Mouse (Mus musculus): ENCODE data around the gene 6720489N17Rik.
"Not testable (repeated sequence)": the region's sequence is repeated elsewhere in the genome, so short reads cannot be mapped to it uniquely, and the experiment has no call there.

6720489N17Rik gene

DNA sequence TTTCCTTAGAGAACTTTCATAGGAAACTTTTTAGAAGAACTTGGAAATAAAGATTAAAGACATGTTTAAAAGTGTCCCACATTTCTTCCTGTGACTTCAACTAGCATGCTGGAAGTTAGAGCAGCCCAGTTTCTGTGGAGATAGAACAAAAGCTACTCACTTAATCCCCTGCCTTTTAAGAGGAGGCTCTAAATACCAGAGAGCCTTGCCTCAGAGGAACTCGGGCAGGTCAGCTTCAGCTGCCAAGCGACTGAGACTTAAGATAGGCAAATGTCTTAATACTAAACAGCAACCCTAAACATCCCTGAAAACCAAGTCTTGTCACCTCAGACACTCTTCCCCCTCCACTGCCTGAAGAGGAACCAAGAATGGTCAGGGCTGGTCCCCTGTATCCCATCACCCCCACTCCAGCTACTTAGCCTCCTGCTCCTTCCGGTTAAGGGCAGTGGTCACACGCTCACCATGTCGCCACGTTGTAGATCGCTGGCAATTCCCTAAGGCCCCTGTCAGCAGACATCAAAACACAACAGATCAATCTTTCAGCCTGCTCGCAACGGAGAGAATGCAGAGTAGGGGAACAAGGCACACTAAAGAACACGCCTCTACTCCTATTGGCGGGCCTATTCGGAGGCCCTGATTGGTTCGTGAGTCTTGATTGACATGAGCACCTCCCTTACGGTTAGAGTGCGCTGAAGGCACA, at the start of gene 6720489N17Rik:
TSS of gene 6720489N17Rik (minus strand) at position 606 of the 700 bp plus-strand sequence.
- DNase-seq (ENCODE audit: low read depth, low spot score): peak; percentile 89

DNA sequence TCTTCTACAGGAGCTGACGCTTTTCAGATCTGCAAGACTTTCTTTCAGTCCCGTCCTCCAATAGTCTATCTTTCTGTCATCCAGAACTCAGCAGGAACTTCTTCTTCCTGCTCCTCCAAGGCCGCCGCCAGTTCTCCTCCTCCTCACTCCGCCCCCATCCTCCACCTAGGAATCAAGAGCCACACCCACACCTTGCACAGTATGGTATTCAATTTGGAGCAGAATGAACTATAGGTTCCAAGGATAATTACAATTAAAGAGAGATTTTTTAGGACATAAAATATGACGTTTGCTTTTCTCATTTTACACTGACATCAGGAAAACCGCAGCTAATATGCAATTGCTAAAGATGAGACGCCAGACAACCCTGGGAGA, 29.4 kb upstream of the 6720489N17Rik start:
- no peak for DNase-seq (ENCODE audit: low read depth, low spot score)

GRCm38 (mm10) chr13:62652681-62653368, 28.8 kb upstream of the 6720489N17Rik start:
- DNase-seq (ENCODE audit: low read depth, low spot score): peak; percentile 85

DNA sequence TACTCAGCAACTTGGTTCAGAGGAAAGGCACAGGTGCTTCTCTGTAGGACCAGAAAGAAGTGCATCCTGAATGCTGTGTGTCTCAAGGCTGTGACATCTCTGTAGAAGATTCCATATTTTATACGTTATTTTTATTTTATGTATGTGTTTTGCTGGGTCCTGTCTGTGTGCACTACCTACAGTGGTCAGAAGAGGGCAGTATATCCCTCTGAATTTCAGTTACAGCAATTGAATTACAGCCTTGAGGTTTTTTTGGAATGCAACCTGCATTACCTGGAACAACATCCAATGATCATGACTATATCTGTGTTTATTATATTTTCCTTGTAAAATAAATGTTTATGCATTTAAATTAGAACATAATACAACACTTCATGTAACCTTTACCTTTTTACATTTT, 3.1 kb upstream of the 6720489N17Rik start:
- DNase-seq (ENCODE audit: low read depth, low spot score): peak; percentile 79

DNA sequence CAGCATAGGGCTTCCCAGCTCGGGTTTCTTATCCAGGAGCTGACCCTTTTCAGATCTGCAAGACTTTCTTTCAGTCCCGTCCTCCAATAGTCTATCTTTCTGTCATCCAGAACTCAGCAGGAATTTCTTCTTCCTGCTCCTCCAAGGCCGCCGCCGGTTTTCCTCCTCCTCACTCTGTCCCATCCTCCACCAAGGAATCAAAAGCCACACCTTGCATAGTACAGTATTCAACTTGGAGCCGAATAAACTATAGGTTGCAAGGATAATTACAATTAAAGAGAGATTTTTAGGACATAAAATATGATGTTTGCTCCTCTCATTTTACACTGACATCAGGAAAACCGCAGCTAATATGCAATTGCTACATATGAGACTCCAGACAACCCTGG, 289 bp upstream of the 6720489N17Rik start:
- DNase-seq (ENCODE audit: low read depth, low spot score): peak; percentile 1

DNA sequence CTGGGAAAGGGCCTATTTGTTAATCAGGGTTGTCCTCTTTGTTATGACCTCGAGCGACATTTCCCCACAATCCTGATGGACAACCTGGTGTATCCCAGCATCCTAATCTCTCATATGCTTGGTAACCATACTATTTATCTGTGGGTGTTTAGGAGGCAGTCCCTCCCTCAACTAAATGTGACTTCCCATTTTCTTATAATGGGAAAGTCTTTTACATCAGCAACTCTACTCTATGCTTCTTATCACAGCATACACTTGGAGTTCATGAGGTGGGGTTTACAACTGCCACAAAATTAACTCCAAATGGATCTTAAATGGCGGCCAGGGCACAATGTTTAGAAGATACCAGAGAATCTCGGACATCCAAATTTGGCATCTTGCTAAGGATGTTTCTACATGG, 6.5 kb downstream of the 6720489N17Rik start:
- not testable (repeated sequence) for DNase-seq (ENCODE audit: low read depth, low spot score)

DNA sequence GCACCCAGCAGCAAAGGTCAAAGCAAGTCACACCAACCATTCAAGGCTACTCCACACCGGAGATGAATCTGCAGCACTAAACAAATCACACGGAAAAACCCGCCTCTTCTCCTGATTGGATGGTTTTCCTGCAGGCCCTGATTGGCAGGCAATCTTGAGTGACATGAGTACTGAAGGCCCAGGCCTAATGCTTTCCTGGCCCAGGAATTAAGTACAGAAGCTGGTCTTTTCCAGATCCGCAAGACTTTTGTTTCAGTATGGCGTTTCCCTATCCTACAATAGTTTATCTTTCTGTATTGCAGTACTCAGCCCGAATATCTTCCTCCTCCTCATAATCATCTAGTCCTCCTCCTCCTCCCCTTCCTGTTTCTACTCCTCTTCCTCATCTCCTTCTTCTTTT, 52.9 kb downstream of the 6720489N17Rik start, which contains the start of gene Zfp934:
TSS of gene Zfp934 (minus strand) at position 101 of the 400 bp plus-strand sequence.
- DNase-seq (ENCODE audit: low read depth, low spot score): not testable (repeated sequence)

DNA sequence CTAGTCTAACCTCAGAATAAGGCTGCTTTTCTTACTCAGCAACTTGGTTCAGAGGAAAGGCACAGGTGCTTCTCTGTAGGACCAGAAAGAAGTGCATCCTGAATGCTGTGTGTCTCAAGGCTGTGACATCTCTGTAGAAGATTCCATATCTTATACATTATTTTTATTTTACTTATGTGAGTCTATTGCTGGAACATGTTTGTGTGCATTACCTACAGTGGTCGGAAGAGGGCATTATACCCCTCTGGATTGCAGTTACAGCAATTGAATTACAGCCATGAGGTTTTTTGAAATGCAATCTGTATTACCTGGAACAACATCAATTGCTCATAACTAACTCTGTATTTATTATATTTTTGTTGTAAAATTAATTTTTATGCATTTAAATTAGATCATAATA, 62.3 kb downstream of the 6720489N17Rik start:
- DNase-seq (ENCODE audit: low read depth, low spot score): not testable (repeated sequence)

DNA sequence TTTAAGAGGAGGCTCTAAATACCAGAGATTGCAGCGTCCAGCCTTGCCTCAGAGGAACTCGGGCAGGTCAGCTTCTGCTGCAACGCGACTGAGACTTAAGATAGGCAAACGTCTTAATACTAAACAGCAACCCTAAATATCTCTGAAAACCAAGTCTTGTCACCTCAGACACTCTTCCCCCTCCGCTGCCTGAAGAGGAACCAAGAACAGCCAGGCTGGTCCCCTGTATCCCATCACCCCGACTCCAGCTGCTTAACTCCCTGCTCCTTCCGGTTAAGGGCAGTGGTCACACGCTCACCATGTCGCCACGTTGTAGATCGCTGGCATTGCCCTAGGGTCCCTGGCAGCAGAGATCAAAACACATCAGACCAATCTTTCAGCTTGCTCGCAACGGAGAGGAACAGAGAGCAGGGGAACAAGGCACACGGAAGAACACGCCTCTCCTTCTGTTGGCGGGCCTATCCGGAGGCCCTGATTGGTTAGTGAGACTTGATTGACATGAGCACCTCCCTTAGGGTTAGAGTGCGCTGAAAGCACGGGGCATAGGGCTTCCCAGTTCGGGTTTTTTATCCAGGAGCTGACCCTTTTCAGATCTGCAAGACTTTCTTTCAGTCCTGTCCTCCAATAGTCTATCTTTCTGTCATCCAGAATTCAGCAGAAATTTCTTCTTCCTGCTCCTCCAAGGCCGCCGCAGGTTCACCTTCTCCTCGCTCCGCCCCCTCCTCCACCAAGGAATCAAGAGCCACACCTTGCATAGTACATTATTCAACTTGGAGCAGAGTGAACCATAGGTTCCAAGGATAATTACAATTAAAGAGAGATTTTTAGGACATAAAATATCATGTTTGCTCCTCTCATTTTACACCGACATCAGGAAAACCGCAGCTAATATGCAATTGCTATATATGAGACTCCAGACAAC, 65.5 kb downstream of the 6720489N17Rik start, which contains the start of gene Zfp935:
TSS of gene Zfp935 (minus strand) at position 323 of the 922 bp plus-strand sequence.
- peak; percentile 32 for DNase-seq (ENCODE audit: low read depth, low spot score)
